Mouse (Mus musculus): ENCODE data around the gene Inmt.

GRCm38 (mm10) chr6:55174741-55175181, at the start of gene Inmt:
- TF ChIP-seq CTCF (conservative IDR thresholded peaks at IDR 0.05 in 1 of 2, IDR thresholded peaks at IDR 0.05 in 1 of 2; ENCODE audit: low read depth in 2 of 2, low read length in 2 of 2), result no peak
- no peak for TF ChIP-seq BHLHE40 (IDR thresholded peaks at IDR 0.05; ENCODE audit: low read depth, low read length)

Measured in CH12.LX (cell line).